Mouse (Mus musculus): ENCODE data around the gene Serpina16.

DNA sequence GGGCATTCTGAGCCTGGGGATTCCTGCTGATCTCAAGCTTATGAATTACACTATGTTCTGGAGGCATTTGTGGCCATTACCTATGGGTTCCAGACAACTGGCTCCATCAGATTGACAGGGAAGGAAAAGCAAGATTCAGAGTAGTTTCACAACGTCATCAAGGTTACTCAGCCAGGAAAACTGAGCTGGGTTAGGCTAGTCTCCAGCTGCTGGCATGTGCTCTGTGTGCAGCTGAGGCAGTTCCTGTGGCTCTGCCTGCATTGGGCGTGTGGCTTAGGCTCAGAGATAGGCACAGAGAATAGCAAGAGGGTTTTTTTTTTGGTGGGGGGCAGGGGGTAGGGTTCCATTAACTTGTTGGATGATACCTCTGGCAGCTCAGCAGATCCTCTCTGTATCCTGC is 29.6 kb upstream of the Serpina16 start:
- no peak for TF ChIP-seq CTCF (IDR thresholded peaks at IDR 0.05; ENCODE audit: low read depth, low read length)
- no peak for TF ChIP-seq POLR2AphosphoS5 (IDR thresholded peaks at IDR 0.05; ENCODE audit: insufficient replicate concordance, low read depth, low read length)
- no peak for TF ChIP-seq GATA1 (IDR thresholded peaks at IDR 0.05; ENCODE audit: borderline replicate concordance, low read length)
- TF ChIP-seq TAL1 (conservative IDR thresholded peaks at IDR 0.05; ENCODE audit: low read depth, low read length) = no peak
- no peak for TF ChIP-seq GATA2 (IDR thresholded peaks at IDR 0.05; ENCODE audit: borderline replicate concordance, low read depth, low read length)

Data from G1E (cell line).